Mouse (Mus musculus): Measurements from ENCODE around the gene 1700023F06Rik. TPM values are rescaled to one million over a fixed set of nuclear protein-coding genes. Genes with fewer than 3 reads are reported as not detected.
"Not testable (repeated sequence)": the region's sequence is repeated elsewhere in the genome, so short reads cannot be mapped to it uniquely, and the experiment has no call there.

Gene 1700023F06Rik
- polyA plus RNA-seq, 1 experiment from 2014 or later, result 0.57 TPM

DNA sequence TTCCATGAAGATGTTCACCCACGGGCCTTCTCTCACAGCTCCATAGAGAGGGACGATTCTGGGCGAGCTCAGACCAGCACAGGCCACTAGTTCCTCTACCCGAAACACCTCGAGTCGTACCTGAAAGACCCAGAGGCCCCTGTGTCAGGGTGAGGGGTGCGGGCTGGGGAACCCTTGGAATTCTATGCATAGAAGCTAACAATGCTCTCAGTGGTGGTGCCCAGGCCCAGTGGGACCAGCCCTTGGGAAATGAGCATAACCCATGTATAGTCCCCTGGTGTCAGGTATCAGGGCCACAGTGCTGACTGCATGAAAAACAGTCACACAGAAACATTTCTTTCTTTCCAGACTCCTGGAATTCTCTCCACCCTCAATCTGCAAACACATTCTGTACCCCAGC lies 23.0 kb upstream of the 1700023F06Rik start:
- H3K4me2 ChIP-seq (ENCODE audit: low read depth, low read length), result no peak overlapping the region
- H3K4me1 ChIP-seq (ENCODE audit: control insufficient read depth, insufficient read depth, low read length), result peaks cover 2% of the 10 kb centered on the region; the same call in 1 of the 2 replicates
- 88% methylated on average over 7 of the region's 7 CpGs for WGBS
- no peak overlapping the region for H3K9ac ChIP-seq (ENCODE audit: low read depth, low read length)
- H3K9me3 ChIP-seq (ENCODE audit: control insufficient read depth, low read length), result no peaks in the 10 kb centered on the region
- no peak overlapping the region for H3K27ac ChIP-seq (ENCODE audit: low read length)
- H3K27me3 ChIP-seq (replicated peaks; ENCODE audit: control insufficient read depth, insufficient read depth, low read length), result no peaks in the 10 kb centered on the region
- no peak overlapping the region for H3K4me3 ChIP-seq (ENCODE audit: low read length)
- no peak for ATAC-seq
- H3K36me3 ChIP-seq (ENCODE audit: control insufficient read depth, insufficient read depth, low read length), result peaks cover 19% of the 10 kb centered on the region; the same call in 1 of the 2 replicates

DNA sequence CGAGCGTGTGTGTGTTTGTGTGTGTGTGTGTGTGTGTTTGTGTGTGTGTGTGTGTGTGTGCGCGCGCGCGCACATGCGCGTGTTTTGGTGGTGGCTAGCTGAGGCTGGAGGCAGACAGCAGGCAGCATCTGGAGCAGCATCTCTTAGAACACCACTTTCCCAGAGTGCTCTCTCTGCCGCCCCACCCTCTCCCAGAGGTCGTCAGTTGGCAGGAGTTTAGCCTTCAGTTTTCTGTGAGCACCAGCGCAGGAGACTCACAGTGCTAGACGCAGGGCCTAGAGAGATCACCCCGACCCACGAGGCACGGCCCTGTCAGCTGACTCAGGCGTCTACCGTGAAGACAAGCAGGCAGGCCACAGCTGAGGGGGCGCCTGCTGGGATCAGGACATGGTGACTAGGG lies 22.3 kb upstream of the 1700023F06Rik start:
- 85% methylated on average over 19 of the region's 19 CpGs for WGBS
- ATAC-seq, result no peak

DNA sequence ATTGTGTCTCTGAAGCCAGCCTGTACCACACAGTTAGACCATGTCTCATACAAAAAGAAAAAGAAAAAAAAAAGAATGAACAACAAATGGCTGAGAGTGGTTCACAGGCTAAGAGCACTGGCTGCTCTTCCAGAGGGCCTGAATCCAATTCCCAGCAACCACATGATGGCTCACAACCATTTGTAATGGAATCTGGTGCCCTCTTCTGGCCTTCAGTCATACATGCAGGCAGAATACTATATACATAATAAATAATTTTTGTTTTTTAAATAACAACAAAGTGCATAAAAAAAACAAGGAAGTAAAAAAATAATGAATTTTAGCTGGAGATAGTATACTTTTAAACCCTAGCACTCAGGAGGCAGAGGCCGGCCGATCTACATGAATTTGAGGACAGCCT lies 21.2 kb upstream of the 1700023F06Rik start:
- no peak for ATAC-seq
- Histone ChIP-seq H3K9ac (ENCODE audit: low read depth, low read length) (no peak overlapping the region), H3K4me3 (ENCODE audit: low read length) (no peak overlapping the region), H3K4me2 (ENCODE audit: low read depth, low read length) (no peak overlapping the region), H3K27me3 (replicated peaks; ENCODE audit: control insufficient read depth, insufficient read depth, low read length) (no peaks in the 10 kb centered on the region), H3K27ac (ENCODE audit: low read length) (no peak overlapping the region), H3K4me1 (ENCODE audit: control insufficient read depth, insufficient read depth, low read length) (peaks cover 5% of the 10 kb centered on the region; the same call in 1 of the 2 replicates), H3K36me3 (ENCODE audit: control insufficient read depth, insufficient read depth, low read length) (peaks cover 19% of the 10 kb centered on the region), H3K9me3 (ENCODE audit: control insufficient read depth, low read length) (no peaks in the 10 kb centered on the region)
- 100% methylated on average over 2 of the region's 2 CpGs for WGBS

More for the DNA sequence above, 22.3 kb upstream of the 1700023F06Rik start:
- Histone ChIP-seq H3K9ac (ENCODE audit: low read depth, low read length) (no peak overlapping the region), H3K4me2 (ENCODE audit: low read depth, low read length) (no peak overlapping the region), H3K27me3 (replicated peaks; ENCODE audit: control insufficient read depth, insufficient read depth, low read length) (no peaks in the 10 kb centered on the region), H3K4me3 (ENCODE audit: low read length) (no peak overlapping the region), H3K27ac (ENCODE audit: low read length) (no peak overlapping the region), H3K9me3 (ENCODE audit: control insufficient read depth, low read length) (no peaks in the 10 kb centered on the region), H3K36me3 (ENCODE audit: control insufficient read depth, insufficient read depth, low read length) (peaks cover 19% of the 10 kb centered on the region; the same call in 1 of the 2 replicates), H3K4me1 (ENCODE audit: control insufficient read depth, insufficient read depth, low read length) (peaks cover 5% of the 10 kb centered on the region; the same call in 1 of the 2 replicates)

DNA sequence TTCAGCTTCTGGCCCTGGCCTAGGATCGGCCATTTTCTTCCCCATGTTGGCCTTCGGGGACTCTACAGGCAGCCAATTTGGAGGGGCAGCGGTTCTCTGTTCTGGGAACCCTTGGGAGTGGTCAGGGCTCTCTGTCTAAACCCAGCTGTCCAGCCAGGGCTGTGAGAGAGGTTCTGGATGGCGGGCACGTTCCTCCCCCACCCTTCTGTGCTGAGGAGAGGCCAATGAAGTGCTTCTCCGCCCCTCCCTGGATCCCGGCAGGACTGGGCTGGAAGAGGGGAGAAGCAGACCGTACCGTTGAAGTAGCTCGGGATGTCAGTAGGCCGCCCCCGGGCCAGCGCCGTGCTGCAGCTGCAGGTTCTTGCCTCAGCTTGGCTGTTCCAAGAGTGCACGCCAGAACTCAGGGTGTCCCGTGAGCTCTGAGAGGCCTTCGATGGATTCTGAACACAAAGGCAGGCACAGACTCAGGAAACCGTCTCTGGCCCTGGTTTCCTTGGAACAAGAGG lies 15.6 kb upstream of the 1700023F06Rik start:
- Histone ChIP-seq H3K27ac (ENCODE audit: low read length) (peak overlapping the region; percentile 45), H3K4me1 (ENCODE audit: control insufficient read depth, insufficient read depth, low read length) (peaks cover 7% of the 10 kb centered on the region; the same call in 1 of the 2 replicates), H3K4me2 (ENCODE audit: low read depth, low read length) (no peak overlapping the region), H3K4me3 (ENCODE audit: low read length) (no peak overlapping the region), H3K9me3 (ENCODE audit: control insufficient read depth, low read length) (no peaks in the 10 kb centered on the region), H3K9ac (ENCODE audit: low read depth, low read length) (0 out of 2 replicates have a peak overlapping the region, but pooled peaks have one; percentile 10), H3K27me3 (replicated peaks; ENCODE audit: control insufficient read depth, insufficient read depth, low read length) (no peaks in the 10 kb centered on the region), H3K36me3 (ENCODE audit: control insufficient read depth, insufficient read depth, low read length) (peaks cover 18% of the 10 kb centered on the region)
- WGBS, result 66% methylated on average over 18 of the region's 18 CpGs
- no peak for ATAC-seq

DNA sequence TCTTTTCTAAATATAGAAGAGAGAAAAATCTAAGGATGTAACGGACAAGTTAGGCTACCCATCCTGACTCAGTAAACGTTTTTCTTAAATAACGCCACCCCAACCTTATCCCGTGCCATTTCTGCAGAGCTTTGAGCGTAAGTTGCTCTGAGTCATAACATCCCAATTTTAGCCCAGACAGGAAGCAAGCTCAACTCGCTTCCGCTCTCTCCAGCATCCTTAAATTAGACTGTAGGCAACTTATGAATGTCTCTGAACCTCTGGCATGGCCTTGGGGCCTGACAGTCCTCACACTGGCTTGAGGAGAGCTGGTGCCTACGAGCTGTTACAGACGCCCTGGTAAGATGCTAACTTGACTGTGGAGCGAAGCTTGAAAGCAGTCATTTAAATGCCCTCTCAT lies 15.1 kb upstream of the 1700023F06Rik start:
- Histone ChIP-seq H3K27ac (ENCODE audit: low read length) (peak overlapping the region; percentile 45), H3K36me3 (ENCODE audit: control insufficient read depth, insufficient read depth, low read length) (peaks cover 18% of the 10 kb centered on the region), H3K4me2 (ENCODE audit: low read depth, low read length) (no peak overlapping the region), H3K27me3 (replicated peaks; ENCODE audit: control insufficient read depth, insufficient read depth, low read length) (no peaks in the 10 kb centered on the region), H3K4me3 (ENCODE audit: low read length) (no peak overlapping the region), H3K9me3 (ENCODE audit: control insufficient read depth, low read length) (no peaks in the 10 kb centered on the region), H3K9ac (ENCODE audit: low read depth, low read length) (0 out of 2 replicates have a peak overlapping the region, but pooled peaks have one; percentile 10), H3K4me1 (ENCODE audit: control insufficient read depth, insufficient read depth, low read length) (peaks cover 9% of the 10 kb centered on the region)
- ATAC-seq, result no peak
- WGBS, result 83% methylated on average over 10 of the region's 10 CpGs

DNA sequence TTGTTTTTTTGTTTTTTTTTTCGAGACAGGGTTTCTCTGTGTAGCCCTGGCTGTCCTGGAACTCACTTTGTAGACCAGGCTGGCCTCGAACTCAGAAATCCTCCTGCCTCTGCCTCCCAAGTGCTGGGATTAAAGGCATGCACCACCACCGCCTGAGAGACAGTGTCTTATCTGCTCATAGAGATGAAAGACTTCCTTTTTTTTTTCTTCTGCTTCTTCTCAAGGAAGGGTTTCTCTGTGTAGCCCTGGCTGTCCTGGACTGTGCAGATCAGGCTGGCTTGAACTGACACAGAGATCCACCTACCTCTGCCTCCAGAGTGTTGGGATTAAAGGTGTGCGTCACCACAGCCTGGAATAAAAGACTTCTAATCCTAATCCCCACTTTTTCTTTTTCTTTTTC lies 14.4 kb upstream of the 1700023F06Rik start:
- H3K4me3 ChIP-seq (ENCODE audit: low read length); H3K27me3 ChIP-seq (replicated peaks; ENCODE audit: control insufficient read depth, insufficient read depth, low read length); H3K9me3 ChIP-seq (ENCODE audit: control insufficient read depth, low read length); H3K27ac ChIP-seq (ENCODE audit: low read length); H3K4me2 ChIP-seq (ENCODE audit: low read depth, low read length); H3K9ac ChIP-seq (ENCODE audit: low read depth, low read length); ATAC-seq: not testable (repeated sequence)
- Histone ChIP-seq H3K36me3 (ENCODE audit: control insufficient read depth, insufficient read depth, low read length) (peaks cover 18% of the 10 kb centered on the region), H3K4me1 (ENCODE audit: control insufficient read depth, insufficient read depth, low read length) (peaks cover 16% of the 10 kb centered on the region)
- 87% methylated on average over 4 of the region's 4 CpGs for whole genome bisulfite sequencing

DNA sequence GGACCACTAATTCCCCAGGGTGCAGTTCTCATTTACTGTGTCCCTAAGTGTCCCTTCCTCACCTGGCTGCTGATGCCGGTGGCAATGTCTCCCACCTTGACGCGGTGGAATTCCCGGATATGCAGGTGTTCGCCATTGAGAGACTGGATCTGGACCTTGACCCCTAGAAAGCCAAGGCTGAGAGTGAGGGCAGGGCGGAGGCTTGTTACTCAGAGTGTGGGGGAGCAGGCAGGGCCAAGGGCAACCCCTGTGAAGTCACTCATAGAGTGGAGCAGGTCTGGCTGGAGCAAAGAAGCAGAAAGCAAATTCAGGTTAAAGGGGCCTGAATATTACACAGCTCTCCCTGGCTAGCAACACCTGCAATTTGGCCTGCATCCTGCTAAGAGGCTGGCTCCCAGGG lies 13.1 kb upstream of the 1700023F06Rik start:
- H3K36me3 ChIP-seq (ENCODE audit: control insufficient read depth, insufficient read depth, low read length), result peaks cover 13% of the 10 kb centered on the region
- peak; percentile 73 for ATAC-seq
- peaks cover 15% of the 10 kb centered on the region for H3K4me1 ChIP-seq (ENCODE audit: control insufficient read depth, insufficient read depth, low read length)
- 58% methylated on average over 6 of the region's 6 CpGs for WGBS
- H3K27ac ChIP-seq (ENCODE audit: low read length), result no peak overlapping the region
- no peaks in the 10 kb centered on the region for H3K9me3 ChIP-seq (ENCODE audit: control insufficient read depth, low read length)
- H3K27me3 ChIP-seq (replicated peaks; ENCODE audit: control insufficient read depth, insufficient read depth, low read length), result no peaks in the 10 kb centered on the region
- 0 out of 2 replicates have a peak overlapping the region, but pooled peaks have one; percentile 8 for H3K4me2 ChIP-seq (ENCODE audit: low read depth, low read length)
- H3K9ac ChIP-seq (ENCODE audit: low read depth, low read length), result no peak overlapping the region
- H3K4me3 ChIP-seq (ENCODE audit: low read length), result peak overlapping the region; percentile 15; the same call in 1 of the 2 replicates

DNA sequence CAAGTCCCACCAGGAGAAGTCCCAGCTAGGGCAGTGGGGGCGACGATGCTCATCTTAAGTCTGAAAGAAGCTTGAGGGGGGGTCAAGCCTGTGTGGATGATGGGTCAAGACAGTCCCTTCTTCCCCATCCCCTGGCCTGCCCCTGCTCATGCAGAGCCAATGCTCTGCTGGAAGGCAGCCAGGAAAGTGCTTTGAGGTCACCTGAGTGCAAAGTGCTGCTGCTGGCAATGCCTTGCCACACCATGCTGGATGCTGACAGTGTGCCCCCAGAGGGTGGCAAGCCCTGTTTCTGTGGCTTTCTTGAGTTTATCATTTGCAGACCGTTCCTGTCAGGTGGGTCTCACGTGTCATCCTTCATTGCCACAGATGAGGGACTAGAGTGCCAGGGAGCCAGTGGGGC lies 11.6 kb upstream of the 1700023F06Rik start:
- no peaks in the 10 kb centered on the region for H3K27me3 ChIP-seq (replicated peaks; ENCODE audit: control insufficient read depth, insufficient read depth, low read length)
- H3K4me1 ChIP-seq (ENCODE audit: control insufficient read depth, insufficient read depth, low read length), result peaks cover 12% of the 10 kb centered on the region
- H3K27ac ChIP-seq (ENCODE audit: low read length), result no peak overlapping the region
- H3K4me3 ChIP-seq (ENCODE audit: low read length), result no peak overlapping the region
- no peak overlapping the region for H3K9ac ChIP-seq (ENCODE audit: low read depth, low read length)
- 90% methylated on average over 4 of the region's 4 CpGs for WGBS
- H3K9me3 ChIP-seq (ENCODE audit: control insufficient read depth, low read length), result no peaks in the 10 kb centered on the region
- peaks cover 13% of the 10 kb centered on the region for H3K36me3 ChIP-seq (ENCODE audit: control insufficient read depth, insufficient read depth, low read length)
- ATAC-seq, result no peak
- H3K4me2 ChIP-seq (ENCODE audit: low read depth, low read length), result no peak overlapping the region

DNA sequence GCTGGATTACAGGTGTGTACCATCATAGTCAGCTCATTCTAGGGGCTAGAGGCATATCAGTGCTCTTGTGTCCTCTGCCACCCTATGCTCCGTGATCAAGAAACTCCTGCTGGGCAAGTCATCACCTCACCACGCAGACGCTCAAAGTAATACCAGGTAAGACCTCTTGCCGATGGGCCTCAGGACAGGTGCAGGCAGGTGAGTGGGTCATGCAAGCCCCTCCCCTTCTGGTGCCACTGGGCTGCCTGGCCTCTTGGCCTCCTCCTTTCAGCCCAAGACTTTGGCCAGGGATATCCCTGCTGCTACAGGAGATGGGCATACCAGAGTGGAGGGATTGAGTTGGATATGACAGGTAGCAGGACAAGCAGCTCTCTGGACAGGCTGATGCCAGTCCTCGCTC lies 10.9 kb upstream of the 1700023F06Rik start:
- Histone ChIP-seq H3K4me2 (ENCODE audit: low read depth, low read length) (no peak overlapping the region), H3K27me3 (replicated peaks; ENCODE audit: control insufficient read depth, insufficient read depth, low read length) (no peaks in the 10 kb centered on the region), H3K4me1 (ENCODE audit: control insufficient read depth, insufficient read depth, low read length) (peaks cover 12% of the 10 kb centered on the region), H3K9ac (ENCODE audit: low read depth, low read length) (no peak overlapping the region), H3K27ac (ENCODE audit: low read length) (no peak overlapping the region), H3K9me3 (ENCODE audit: control insufficient read depth, low read length) (no peaks in the 10 kb centered on the region), H3K36me3 (ENCODE audit: control insufficient read depth, insufficient read depth, low read length) (peaks cover 13% of the 10 kb centered on the region), H3K4me3 (ENCODE audit: low read length) (no peak overlapping the region)
- 89% methylated on average over 5 of the region's 5 CpGs for WGBS
- no peak for ATAC-seq

DNA sequence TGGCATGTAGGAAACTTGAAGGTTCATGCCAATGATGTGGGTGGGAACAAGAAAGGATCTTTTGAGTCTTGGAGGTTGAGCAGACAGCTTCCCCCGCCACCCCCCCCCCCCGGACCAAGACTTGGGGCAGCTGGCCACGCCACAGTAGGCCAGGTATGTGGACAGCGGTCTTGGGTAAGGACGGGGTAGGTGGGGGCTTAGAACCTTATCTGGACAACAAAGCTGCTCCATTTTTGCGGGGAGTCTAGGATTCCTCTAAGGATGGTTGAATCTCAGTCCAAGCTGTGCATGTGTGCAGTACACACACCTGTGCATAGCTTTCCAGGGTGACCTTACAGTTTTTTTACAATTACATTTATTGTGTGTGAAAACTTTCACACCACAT lies 10.2 kb upstream of the 1700023F06Rik start:
- WGBS, result 28% methylated on average over 6 of the region's 6 CpGs
- Histone ChIP-seq H3K4me2 (ENCODE audit: low read depth, low read length) (peak overlapping the region; percentile 97), H3K4me1 (ENCODE audit: control insufficient read depth, insufficient read depth, low read length) (peaks cover 12% of the 10 kb centered on the region), H3K36me3 (ENCODE audit: control insufficient read depth, insufficient read depth, low read length) (peaks cover 7% of the 10 kb centered on the region), H3K27me3 (replicated peaks; ENCODE audit: control insufficient read depth, insufficient read depth, low read length) (no peaks in the 10 kb centered on the region), H3K9me3 (ENCODE audit: control insufficient read depth, low read length) (no peaks in the 10 kb centered on the region), H3K9ac (ENCODE audit: low read depth, low read length) (peak overlapping the region; percentile 71), H3K27ac (ENCODE audit: low read length) (no peak overlapping the region), H3K4me3 (ENCODE audit: low read length) (peak overlapping the region; percentile 57)
- ATAC-seq, result no peak

Measured in intestine, embryonic 16.5 days (tissue).